Mouse (Mus musculus) cerebellum, postnatal 10 days (tissue): ENCODE measurements around the gene Atp5e.

ENCODE experiments used
- DNase-seq, 2 experiments: peaks; one replicate each; pipeline ENCODE4 v3.0.0; 2021; ENCODE audit warnings: mixed read lengths in 2 of 2

Gene Atp5e

GRCm38 (mm10) chr2:174446492-174446891 is 17.4 kb downstream of the Atp5e start:
- DNase-seq: no peak

GRCm38 (mm10) chr2:174445018-174445417 is 18.9 kb downstream of the Atp5e start:
- DNase-seq: no peak

DNA sequence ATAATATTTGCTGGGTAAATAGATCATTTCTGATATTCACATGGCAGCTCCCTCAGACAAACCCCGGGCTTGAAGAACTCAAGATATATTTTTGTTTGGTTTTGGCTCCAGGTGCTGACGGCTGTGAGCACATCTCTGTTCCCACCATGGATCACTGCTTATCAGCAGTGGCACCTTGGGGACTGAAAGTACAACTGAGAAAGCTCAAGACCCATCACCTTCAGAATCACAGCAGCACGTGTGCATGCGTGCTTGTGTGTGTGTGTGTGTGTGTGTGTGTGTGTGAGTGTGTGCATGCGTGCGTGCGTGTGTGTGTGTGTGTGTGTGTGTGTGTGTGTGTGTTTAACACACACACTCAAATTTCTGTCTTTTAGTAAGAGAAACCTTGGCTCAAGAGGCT is 19.5 kb downstream of the Atp5e start:
- DNase-seq: no peak

DNA sequence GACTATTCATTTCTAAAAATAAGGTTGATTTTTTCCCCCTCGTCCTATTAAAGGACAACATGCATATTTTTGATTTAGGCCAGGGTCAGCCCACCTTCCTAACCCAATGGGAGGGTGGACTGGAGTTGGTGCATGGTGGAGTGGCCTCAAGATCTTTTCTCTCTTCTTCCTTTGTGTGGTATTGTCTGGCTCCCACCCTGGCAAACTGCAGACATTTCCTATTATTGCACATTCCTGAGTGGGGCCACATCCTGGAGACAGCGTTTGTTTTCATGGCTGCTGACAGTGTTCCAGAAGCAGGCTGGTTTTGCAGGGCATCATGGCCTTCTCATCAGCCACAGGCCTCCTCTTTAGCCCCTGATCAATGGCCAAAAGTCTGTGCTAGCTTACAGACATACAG is 20.9 kb downstream of the Atp5e start:
- no peak for DNase-seq

GRCm38 (mm10) chr2:174442460-174442859 is 21.4 kb downstream of the Atp5e start:
- DNase-seq: no peak

- no peak for DNase-seq
Measured at GRCm38 (mm10) chr2:174441898-174442297, 22.0 kb downstream of the Atp5e start.

DNA sequence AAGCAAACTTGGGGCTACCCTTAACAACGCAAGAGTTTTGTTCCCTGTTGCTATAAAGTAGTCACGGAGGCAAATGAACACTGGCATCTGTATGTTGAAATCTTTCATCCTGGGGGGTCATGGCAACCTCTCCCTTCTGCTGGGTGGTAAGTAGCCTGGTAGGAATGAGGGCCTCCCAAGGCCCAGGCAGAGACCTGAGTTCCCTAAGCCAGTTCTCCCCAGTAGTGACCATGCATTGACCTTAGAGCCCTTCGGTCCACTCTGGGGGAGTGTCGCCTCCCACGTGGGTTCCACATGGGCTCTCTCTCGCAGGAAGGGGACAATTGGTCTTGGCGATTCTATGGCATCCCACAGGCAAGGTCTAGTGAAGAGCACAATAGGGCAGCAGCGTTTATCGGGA is 23.9 kb downstream of the Atp5e start:
- no peak for DNase-seq

GRCm38 (mm10) chr2:174439450-174439838 is 24.5 kb downstream of the Atp5e start:
- DNase-seq: peak in 1 of 2 experiments; percentile 9

DNA sequence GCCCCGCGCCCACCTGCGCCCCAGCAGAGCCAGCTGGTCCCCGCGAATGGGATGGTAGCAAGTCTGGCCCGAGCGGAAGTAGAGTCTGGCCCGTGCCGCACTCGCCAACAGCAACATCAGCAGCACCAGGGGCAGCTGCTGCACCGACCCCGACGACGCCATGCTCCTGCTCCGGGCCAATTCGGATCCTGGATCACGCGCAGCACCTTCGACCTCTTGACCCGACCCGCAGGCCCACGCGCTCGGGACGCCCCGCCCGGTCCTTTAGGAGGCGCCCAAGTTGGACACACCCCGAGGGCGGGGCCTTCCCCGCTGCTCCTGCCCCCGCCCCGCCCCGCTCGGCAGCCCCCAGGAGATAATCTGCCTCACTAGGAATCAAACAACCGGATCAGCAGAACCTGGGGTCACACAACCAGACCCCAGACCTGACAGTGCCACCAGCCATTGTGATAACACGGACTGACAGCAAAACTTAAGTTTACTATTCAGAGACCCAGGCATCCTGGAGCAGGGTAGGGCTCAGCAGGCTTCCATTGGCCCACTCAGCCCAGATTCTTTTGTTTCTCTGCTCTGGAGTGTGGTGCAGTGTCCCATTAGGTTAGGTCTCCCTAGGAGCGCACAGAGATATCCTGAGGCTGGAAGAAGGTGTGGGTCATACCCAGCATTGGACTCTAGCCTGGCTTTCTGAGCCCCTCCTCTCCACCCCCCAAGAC is 25.0 kb downstream of the Atp5e start, which contains the start of gene Ctsz:
TSS of gene Ctsz (minus strand) at position 303 of the 713 bp plus-strand sequence.
- DNase-seq: peak; percentile 61 to 72

GRCm38 (mm10) chr2:174438181-174438580 is 25.7 kb downstream of the Atp5e start:
- no peak for DNase-seq

GRCm38 (mm10) chr2:174437697-174437982 is 26.3 kb downstream of the Atp5e start:
- no peak for DNase-seq

GRCm38 (mm10) chr2:174436916-174437696 is 26.8 kb downstream of the Atp5e start:
- DNase-seq: no peak

DNA sequence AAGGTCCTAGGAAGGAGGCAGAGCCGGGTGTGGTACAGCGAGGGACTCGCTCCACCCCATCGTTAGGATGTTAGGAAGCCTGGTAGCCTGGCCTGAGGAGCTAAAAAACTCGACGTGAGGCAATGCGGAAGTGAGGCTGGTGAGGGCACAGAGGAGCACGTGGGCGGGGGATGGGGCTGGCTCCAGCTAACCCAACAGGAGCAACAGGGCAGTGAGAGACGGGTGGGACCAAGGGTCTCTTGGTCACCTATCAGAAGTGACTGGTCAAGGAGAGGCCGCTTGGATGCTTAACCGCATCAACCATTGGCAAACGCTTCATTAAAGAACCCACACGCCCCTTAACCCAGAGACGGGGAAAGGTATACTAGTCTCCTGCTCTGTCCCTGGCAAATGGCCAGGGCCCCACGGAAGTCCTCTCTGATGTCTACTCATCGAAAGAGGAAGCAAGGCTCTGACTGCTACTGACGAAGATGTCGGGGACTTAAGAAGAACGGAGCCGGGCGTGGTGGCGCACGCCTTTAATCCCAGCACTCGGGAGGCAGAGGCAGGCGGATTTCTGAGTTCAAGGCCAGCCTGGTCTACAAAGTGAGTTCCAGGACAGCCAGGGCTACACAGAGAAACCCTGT is 27.7 kb downstream of the Atp5e start:
- DNase-seq: no peak

- DNase-seq: no peak
Measured at GRCm38 (mm10) chr2:174434943-174435342, 29.0 kb downstream of the Atp5e start.

- DNase-seq: no peak
Measured at GRCm38 (mm10) chr2:174428996-174429591, 34.8 kb downstream of the Atp5e start.

- DNase-seq: no peak
Measured at GRCm38 (mm10) chr2:174428076-174428835, 35.6 kb downstream of the Atp5e start.

DNA sequence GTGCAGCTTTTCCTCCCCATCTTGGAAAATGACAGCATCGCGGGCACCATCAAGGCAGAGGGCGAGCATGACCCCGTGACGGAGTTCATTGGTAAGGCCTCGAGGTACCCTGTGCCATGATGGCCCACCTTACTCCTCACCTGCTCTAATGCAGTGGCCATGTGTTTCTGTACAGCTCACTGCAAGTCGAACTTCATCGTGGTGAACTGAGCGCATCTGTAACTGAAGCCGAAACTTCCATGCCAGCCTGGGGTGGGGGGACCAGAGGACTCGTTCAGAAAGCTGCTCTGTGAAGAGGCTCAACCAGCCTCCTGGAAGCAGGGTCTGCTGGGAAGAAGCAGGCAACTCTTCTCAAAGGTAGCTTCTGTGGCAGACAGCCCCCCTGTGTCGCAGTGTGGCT is 37.0 kb downstream of the Atp5e start:
- DNase-seq: no peak

DNA sequence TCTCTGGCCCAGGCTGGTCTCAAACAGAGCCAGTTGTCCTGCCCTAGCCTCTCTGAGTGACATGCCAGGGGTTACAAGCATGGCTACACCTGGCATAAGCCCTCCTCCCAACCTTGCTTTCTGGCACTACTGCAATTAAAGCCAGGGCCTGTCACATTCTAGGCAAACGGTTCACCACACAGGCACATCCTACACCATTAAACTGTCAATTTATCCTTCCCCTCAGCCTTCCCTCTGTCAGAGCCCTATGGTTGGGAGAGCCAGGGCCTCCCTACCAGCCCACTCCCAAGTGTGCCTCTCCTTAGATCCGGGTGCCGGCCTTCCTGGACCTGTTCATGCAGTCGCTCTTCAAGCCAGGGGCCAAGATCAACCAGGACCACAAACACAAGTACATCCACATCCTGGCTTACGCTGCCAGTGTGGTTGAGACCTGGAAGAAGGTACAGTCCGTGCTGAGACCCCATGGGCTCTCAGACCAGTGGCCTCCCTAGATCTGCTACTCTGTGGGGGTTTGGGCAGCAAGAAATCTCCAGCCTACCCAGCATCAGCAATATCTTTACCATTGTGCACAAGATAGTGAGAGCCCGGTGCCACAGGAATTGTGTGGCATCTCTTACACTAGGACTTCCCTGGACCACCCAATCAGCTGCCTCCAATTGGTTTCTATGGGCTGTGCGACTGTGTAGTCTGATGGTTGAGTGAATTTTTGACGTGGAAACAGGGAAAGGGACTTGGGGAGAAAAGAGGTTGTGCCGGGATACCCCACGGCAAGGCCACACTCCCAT is 39.4 kb downstream of the Atp5e start:
- no peak for DNase-seq

- no peak for DNase-seq
Measured at GRCm38 (mm10) chr2:174421107-174421506, 42.8 kb downstream of the Atp5e start.

DNA sequence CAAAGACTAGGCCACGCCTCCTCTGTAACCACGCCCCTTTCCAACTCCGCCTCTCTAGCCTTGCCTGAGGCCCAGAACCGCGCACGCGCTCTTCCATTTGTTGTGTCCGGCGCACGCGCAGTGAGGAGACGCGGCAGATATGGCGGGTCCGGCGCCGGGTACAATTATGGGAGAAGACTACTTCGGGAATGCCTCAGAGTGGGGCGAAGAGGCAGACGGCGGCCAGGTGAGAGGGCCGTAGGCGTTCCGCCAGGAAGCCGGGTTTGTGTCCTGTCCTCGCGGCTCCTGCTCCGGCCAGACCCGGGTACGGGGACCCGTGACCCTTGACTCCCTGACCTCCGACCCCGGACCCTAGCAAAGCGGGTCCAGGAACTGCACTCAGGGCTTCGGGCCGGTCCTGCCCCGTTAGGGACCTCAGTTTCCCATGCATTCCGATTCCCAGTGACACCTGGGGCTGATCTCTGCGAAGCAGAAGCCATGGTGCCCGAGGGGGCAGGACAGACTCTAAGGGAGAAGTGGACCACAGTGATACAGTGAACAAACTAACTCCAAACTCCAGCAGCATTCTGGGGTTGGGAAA is 48.1 kb downstream of the Atp5e start, which contains the start of gene Nelfcd:
TSS of gene Nelfcd (plus strand) at position 74 of the 580 bp plus-strand sequence.
- peak; percentile 96 to 97 for DNase-seq

GRCm38 (mm10) chr2:174415001-174415730 is 48.7 kb downstream of the Atp5e start:
- no peak for DNase-seq
